Mouse (Mus musculus) lung, embryonic 16.5 days (tissue): ENCODE results near the gene Gm1123. TPM values are rescaled to one million over a fixed set of nuclear protein-coding genes. Genes with fewer than 3 reads are reported as not detected.

ENCODE experiments used
- ATAC-seq: fragments of 200-750 bp; cut with Nextera tagmentation; 2 replicates; pipeline ENCODE4 v1.8.0; 2017; ENCODE audit warnings: low read depth, mild to moderate bottlenecking, moderate library complexity
- H3K27ac ChIP-seq: fragments of 300-500 bp; sonication (generic); 2 replicates; pipeline ENCODE4 v1.5.1; 2014; ENCODE audit warnings: mild to moderate bottlenecking, control low read depth, low read length
- H3K27me3 ChIP-seq: fragments of 300-500 bp; sonication (generic); 2 replicates; pipeline ENCODE4 v1.6.1; 2014; ENCODE audit warnings: low read depth, low read length, mixed read lengths; ENCODE audit not compliant: control insufficient read depth, insufficient read depth
- H3K36me3 ChIP-seq: fragments of 300-500 bp; sonication (generic); 2 replicates; pipeline ENCODE4 v1.6.1; 2014; ENCODE audit warnings: low read length; ENCODE audit not compliant: control insufficient read depth, insufficient read depth
- H3K4me1 ChIP-seq: fragments of 300-500 bp; sonication (generic); replicated peaks from 2 replicates; pipeline ENCODE4 v1.6.1; 2014; ENCODE audit warnings: low read length, mixed read lengths; ENCODE audit not compliant: control insufficient read depth, insufficient read depth
- H3K4me2 ChIP-seq: fragments of 300-500 bp; sonication (generic); 2 replicates; pipeline ENCODE4 v1.6.1; 2014; ENCODE audit warnings: low read depth, low read length, control low read depth
- H3K4me3 ChIP-seq: fragments of 300-500 bp; sonication (generic); 2 replicates; pipeline ENCODE4 v1.5.1; 2014; ENCODE audit warnings: mild to moderate bottlenecking, low read length, control low read depth
- H3K9ac ChIP-seq: fragments of 300-500 bp; sonication (generic); 2 replicates; pipeline ENCODE4 v1.6.1; 2014; ENCODE audit warnings: low read length, control low read depth
- H3K9me3 ChIP-seq: fragments of 300-500 bp; sonication (generic); 2 replicates; pipeline ENCODE4 v1.6.1; 2016; ENCODE audit warnings: low read length; ENCODE audit not compliant: control insufficient read depth
- WGBS: fragments of 180-500 bp; shearing (Covaris S2); extraction: QIAGEN DNeasy Blood & Tissue Kit; methylation state at CpG from one replicate; pipeline ENCODE4 v1.1.7; 2014; 5-methylcytosine and 5-hydroxymethylcytosine counted together
- polyA plus RNA-seq: library from polyadenylated mRNA; unstranded; fragments of >200 nt; fragmentation: Nextera tagmentation; extraction: Ambion mirVana; gene quantifications from 2 replicates; pipeline ENCODE4 v1.2.1, GENCODE M21; 2015

Gm1123 gene
- polyA plus RNA-seq, 1 experiment from 2014 or later, result not detected

- no peak overlapping the region for H3K9ac ChIP-seq
- H3K27ac ChIP-seq, result no peak overlapping the region
- no peak overlapping the region for H3K4me3 ChIP-seq
- H3K4me2 ChIP-seq, result no peak overlapping the region
- no peaks in the 10 kb centered on the region for H3K4me1 ChIP-seq
- H3K36me3 ChIP-seq, result no peaks in the 10 kb centered on the region
- no peaks in the 10 kb centered on the region for H3K9me3 ChIP-seq
- no peak for ATAC-seq
- WGBS, result 52% methylated on average over 3 of the region's 3 CpGs
- no peaks in the 10 kb centered on the region for H3K27me3 ChIP-seq
Observed at GRCm38 (mm10) chr9:99016759-99017158, 18.8 kb downstream of the Gm1123 start.

GRCm38 (mm10) chr9:99016301-99016700 lies 19.2 kb downstream of the Gm1123 start:
- Histone ChIP-seq H3K9ac (no peak overlapping the region), H3K9me3 (no peaks in the 10 kb centered on the region), H3K4me1 (no peaks in the 10 kb centered on the region), H3K4me3 (no peak overlapping the region), H3K36me3 (no peaks in the 10 kb centered on the region), H3K4me2 (no peak overlapping the region), H3K27ac (no peak overlapping the region), H3K27me3 (no peaks in the 10 kb centered on the region)
- no peak for ATAC-seq
- 47% methylated on average over 3 of the region's 3 CpGs for WGBS

- no peaks in the 10 kb centered on the region for H3K9me3 ChIP-seq
- H3K27ac ChIP-seq, result no peak overlapping the region
- H3K4me1 ChIP-seq, result no peaks in the 10 kb centered on the region
- H3K9ac ChIP-seq, result no peak overlapping the region
- H3K36me3 ChIP-seq, result no peaks in the 10 kb centered on the region
- WGBS, result 64% methylated on average over 3 of the region's 3 CpGs
- no peaks in the 10 kb centered on the region for H3K27me3 ChIP-seq
- no peak overlapping the region for H3K4me3 ChIP-seq
- ATAC-seq, result no peak
- H3K4me2 ChIP-seq, result no peak overlapping the region
Observed at GRCm38 (mm10) chr9:99009898-99010199, 25.7 kb downstream of the Gm1123 start.

- Histone ChIP-seq H3K9me3 (no peaks in the 10 kb centered on the region), H3K9ac (no peak overlapping the region), H3K36me3 (no peaks in the 10 kb centered on the region; the same call in 1 of the 2 replicates), H3K4me1 (no peaks in the 10 kb centered on the region), H3K27me3 (no peaks in the 10 kb centered on the region), H3K4me2 (no peak overlapping the region), H3K4me3 (no peak overlapping the region), H3K27ac (no peak overlapping the region)
- 71% methylated on average over 12 of the region's 12 CpGs for WGBS
- ATAC-seq, result no peak
Observed at GRCm38 (mm10) chr9:99009069-99009897, 26.2 kb downstream of the Gm1123 start.

GRCm38 (mm10) chr9:99001326-99001725 lies 34.2 kb downstream of the Gm1123 start:
- Histone ChIP-seq H3K27me3 (no peaks in the 10 kb centered on the region), H3K4me1 (no peaks in the 10 kb centered on the region), H3K27ac (no peak overlapping the region), H3K9me3 (no peaks in the 10 kb centered on the region), H3K36me3 (peaks cover 2% of the 10 kb centered on the region; the same call in 1 of the 2 replicates), H3K4me3 (no peak overlapping the region), H3K9ac (no peak overlapping the region), H3K4me2 (no peak overlapping the region)
- WGBS, result 89% methylated on average over 6 of the region's 6 CpGs
- no peak for ATAC-seq

- H3K4me1 ChIP-seq, result no peaks in the 10 kb centered on the region
- H3K27me3 ChIP-seq, result no peaks in the 10 kb centered on the region
- 66% methylated on average over 9 of the region's 9 CpGs for WGBS
- no peak overlapping the region for H3K4me2 ChIP-seq
- peak; percentile 38; the same call in 1 of the 2 replicates for ATAC-seq
- H3K27ac ChIP-seq, result no peak overlapping the region
- no peaks in the 10 kb centered on the region for H3K9me3 ChIP-seq
- peaks cover 2% of the 10 kb centered on the region; the same call in 1 of the 2 replicates for H3K36me3 ChIP-seq
- no peak overlapping the region for H3K9ac ChIP-seq
- H3K4me3 ChIP-seq, result no peak overlapping the region
Observed at GRCm38 (mm10) chr9:98999881-99000339, 35.6 kb downstream of the Gm1123 start.

GRCm38 (mm10) chr9:98994103-98994502 lies 41.4 kb downstream of the Gm1123 start:
- Histone ChIP-seq H3K9ac (no peak overlapping the region), H3K9me3 (no peaks in the 10 kb centered on the region), H3K27ac (no peak overlapping the region), H3K36me3 (no peaks in the 10 kb centered on the region), H3K4me2 (no peak overlapping the region), H3K27me3 (no peaks in the 10 kb centered on the region), H3K4me1 (no peaks in the 10 kb centered on the region), H3K4me3 (no peak overlapping the region)
- WGBS, result 90% methylated on average over 4 of the region's 4 CpGs
- ATAC-seq, result no peak

- Histone ChIP-seq H3K4me2 (peak overlapping the region; percentile 96), H3K9me3 (no peaks in the 10 kb centered on the region), H3K27me3 (peaks cover 11% of the 10 kb centered on the region), H3K4me3 (peak overlapping the region; percentile 78), H3K4me1 (peaks cover 10% of the 10 kb centered on the region; the same call in 1 of the 2 replicates), H3K36me3 (no peaks in the 10 kb centered on the region), H3K27ac (no peak overlapping the region), H3K9ac (peak overlapping the region; percentile 78)
- 40% methylated on average over 9 of the region's 9 CpGs for WGBS
- no peak for ATAC-seq
Observed at GRCm38 (mm10) chr9:98987131-98987530, 48.4 kb downstream of the Gm1123 start.

- H3K27ac ChIP-seq, result no peak overlapping the region
- peak overlapping the region; percentile 96 for H3K4me2 ChIP-seq
- peak overlapping the region; percentile 78 for H3K4me3 ChIP-seq
- H3K4me1 ChIP-seq, result peaks cover 10% of the 10 kb centered on the region; the same call in 1 of the 2 replicates
- WGBS, result under 1% methylated on average over 38 of the region's 50 CpGs
- peak; percentile 51 for ATAC-seq
- H3K9ac ChIP-seq, result peak overlapping the region; percentile 78
- H3K36me3 ChIP-seq, result no peaks in the 10 kb centered on the region
- peaks cover 11% of the 10 kb centered on the region for H3K27me3 ChIP-seq
- no peaks in the 10 kb centered on the region for H3K9me3 ChIP-seq
Observed at GRCm38 (mm10) chr9:98986476-98987096, 48.9 kb downstream of the Gm1123 start.
